Mouse (Mus musculus) CH12.LX (cell line): ENCODE data around the gene Msmb. TPM values are rescaled to one million over a fixed set of nuclear protein-coding genes. Genes with fewer than 3 reads are reported as not detected.
"Not testable (repeated sequence)": the region's sequence is repeated elsewhere in the genome, so short reads cannot be mapped to it uniquely, and the experiment has no call there.

Source experiments
- DNase-seq: peaks from one replicate; pipeline ENCODE4 v3.0.0-alpha.2; 2013; ENCODE audit errors: extremely low read depth
- H3K27ac ChIP-seq: 2 replicates; pipeline ENCODE4 v1.5.1; 2012; ENCODE audit warnings: low read depth, mild to moderate bottlenecking, control low read depth, moderate library complexity; ENCODE audit not compliant: insufficient read depth
- H3K27me3 ChIP-seq: replicated peaks from 2 replicates; pipeline ENCODE3; 2012; ENCODE audit warnings: inconsistent platforms
- H3K36me3 ChIP-seq, 2 experiments: replicated peaks in 1 of 2; 2 replicates each; pipeline versions ENCODE3 to v1.6.1; 2012; ENCODE audit warnings: inconsistent platforms in 1 of 2, low read length in 1 of 2, mild to moderate bottlenecking in 1 of 2, mixed read lengths in 1 of 2, moderate library complexity in 1 of 2; ENCODE audit not compliant: control insufficient read depth in 1 of 2, insufficient read depth in 1 of 2
- H3K4me1 ChIP-seq, 2 experiments: 2 replicates each; pipeline ENCODE4 v1.6.1; 2012; ENCODE audit warnings: inconsistent platforms in 1 of 2, moderate library complexity in 1 of 2; ENCODE audit not compliant: insufficient read depth in 2 of 2, control insufficient read depth in 1 of 2
- H3K4me2 ChIP-seq: 2 replicates; pipeline ENCODE4 v1.6.1; 2012; ENCODE audit warnings: low read depth, mild to moderate bottlenecking, control low read depth; ENCODE audit not compliant: poor library complexity, insufficient read depth, severe bottlenecking
- H3K4me3 ChIP-seq, 3 experiments: fragments of 150-350 bp in 1 of 3; sonication (generic) in 1 of 3; replicated peaks in 1 of 3; 2 replicates each; pipeline versions ENCODE3 to v1.5.1; 2011 to 2012; ENCODE audit warnings: low read depth in 2 of 3, low read length in 2 of 3, mild to moderate bottlenecking in 2 of 3, moderate library complexity in 2 of 3, control low read depth in 1 of 3, improper control_type of control experiment in 1 of 3, inconsistent platforms in 1 of 3, mixed read lengths in 1 of 3; ENCODE audit not compliant: poor library complexity in 1 of 3
- H3K79me2 ChIP-seq: replicated peaks from 2 replicates; pipeline ENCODE4 v1.6.1; 2012; ENCODE audit warnings: mild to moderate bottlenecking, moderate library complexity; ENCODE audit not compliant: control insufficient read depth, poor library complexity, insufficient read depth, severe bottlenecking; ENCODE audit errors: extremely low read depth
- H3K9ac ChIP-seq: 2 replicates; pipeline ENCODE4 v1.6.1; 2012; ENCODE audit warnings: low read depth, mild to moderate bottlenecking, control low read depth, moderate library complexity; ENCODE audit not compliant: insufficient read depth
- H3K9me3 ChIP-seq: replicated peaks from 2 replicates; pipeline ENCODE3; 2012; ENCODE audit warnings: low read length, inconsistent platforms, mixed read lengths
- BHLHE40 ChIP-seq: IDR thresholded peaks from 2 replicates; pipeline ENCODE4 v1.6.1; 2011; ENCODE audit warnings: mild to moderate bottlenecking, low read depth, low read length, improper control_type of control experiment
- CTCF ChIP-seq, 2 experiments: IDR thresholded peaks in 1 of 2; conservative IDR thresholded peaks in 1 of 2; 2 replicates each; pipeline ENCODE4 v1.5.1; 2011 to 2012; ENCODE audit warnings: low read depth in 2 of 2, low read length in 2 of 2, improper control_type of control experiment in 1 of 2, inconsistent platforms in 1 of 2, mild to moderate bottlenecking in 1 of 2, moderate library complexity in 1 of 2
- E2F4 ChIP-seq: IDR thresholded peaks from 2 replicates; pipeline ENCODE4 v1.6.1; 2011; ENCODE audit warnings: low read depth, low read length, improper control_type of control experiment; ENCODE audit not compliant: insufficient replicate concordance
- ELF1 ChIP-seq: IDR thresholded peaks from 2 replicates; pipeline ENCODE4 v1.6.1; 2014; ENCODE audit warnings: low read depth, mild to moderate bottlenecking, inconsistent platforms, low read length, improper control_type of control experiment
- IRF4 ChIP-seq: IDR thresholded peaks from 2 replicates; pipeline ENCODE4 v1.6.1; 2014; ENCODE audit warnings: low read depth, mild to moderate bottlenecking, inconsistent platforms, low read length, improper control_type of control experiment
- JUN ChIP-seq: IDR thresholded peaks from 2 replicates; pipeline ENCODE4 v1.6.1; 2011; ENCODE audit warnings: low read depth, mild to moderate bottlenecking, low read length, improper control_type of control experiment, moderate library complexity; ENCODE audit not compliant: insufficient read depth
- KAT2A ChIP-seq: IDR thresholded peaks from 2 replicates; pipeline ENCODE4 v1.6.1; 2012; ENCODE audit warnings: low read length, improper control_type of control experiment, inconsistent platforms; ENCODE audit not compliant: insufficient replicate concordance
- MAX ChIP-seq: IDR thresholded peaks from 2 replicates; pipeline ENCODE4 v1.6.1; 2011; ENCODE audit warnings: low read length, improper control_type of control experiment
- MAZ ChIP-seq: IDR thresholded peaks from 2 replicates; pipeline ENCODE4 v1.6.1; 2012; ENCODE audit warnings: low read depth, mild to moderate bottlenecking, inconsistent platforms, low read length, improper control_type of control experiment, moderate library complexity
- PAX5 ChIP-seq: IDR thresholded peaks from 2 replicates; pipeline ENCODE4 v1.6.1; 2012; ENCODE audit warnings: low read length, inconsistent platforms, mixed read lengths
- RAD21 ChIP-seq: IDR thresholded peaks from 2 replicates; pipeline ENCODE4 v1.6.1; 2011; ENCODE audit warnings: low read depth, mild to moderate bottlenecking, low read length, improper control_type of control experiment, moderate library complexity
- SMC3 ChIP-seq: IDR thresholded peaks from 2 replicates; pipeline ENCODE4 v1.6.1; 2011; ENCODE audit warnings: low read depth, low read length, improper control_type of control experiment
- TBP ChIP-seq: conservative IDR thresholded peaks from 2 replicates; pipeline ENCODE4 v1.6.1; 2011; ENCODE audit warnings: low read depth, low read length, improper control_type of control experiment
- TCF12 ChIP-seq: IDR thresholded peaks from 2 replicates; pipeline ENCODE4 v1.6.1; 2014; ENCODE audit warnings: low read depth, mild to moderate bottlenecking, inconsistent platforms, low read length, improper control_type of control experiment
- USF2 ChIP-seq: conservative IDR thresholded peaks from 2 replicates; pipeline ENCODE4 v1.6.1; 2011; ENCODE audit warnings: low read depth, low read length, improper control_type of control experiment
- ZNF384 ChIP-seq: IDR thresholded peaks from 2 replicates; pipeline ENCODE4 v1.6.1; 2012; ENCODE audit warnings: low read depth, low read length, improper control_type of control experiment, inconsistent platforms
- dilution Hi-C: fragments of 300-500 bp; cut with MboI; formaldehyde crosslinking; loops from 2 replicates; pipeline ENCODE4 v1.14.3; 2020; ENCODE audit warnings: low sequenced_read_pairs; ENCODE audit not compliant: extremely low pct_unique_long_range_greater_than_20kb, extremely low pct_ligation_motif_present
- in situ Hi-C: fragments of 300-500 bp; cut with MboI; formaldehyde crosslinking; loops from 3 replicates; pipeline ENCODE4 v1.14.3; 2019; ENCODE audit warnings: low sequenced_read_pairs, low pct_ligation_motif_present, low pct_unique_long_range_greater_than_20kb, mixed read lengths
- polyA plus RNA-seq: library from polyadenylated mRNA; unstranded; fragments of >175 nt; gene quantifications from 2 replicates; pipeline ENCODE4 v1.2.1, GENCODE M21; 2012; ENCODE audit warnings: low read depth; ENCODE audit not compliant: insufficient read length
- total RNA-seq, 2 experiments: library from RNA; depleted of rRNA; stranded (reverse); fragments of 300-350 nt in 1 of 2; fragments of >200 nt in 1 of 2; gene quantifications; 2 replicates each; pipeline ENCODE4 v1.2.3; 2012 to 2014

Msmb gene
- total and polyA plus RNA-seq, 3 experiments, result not detected

DNA sequence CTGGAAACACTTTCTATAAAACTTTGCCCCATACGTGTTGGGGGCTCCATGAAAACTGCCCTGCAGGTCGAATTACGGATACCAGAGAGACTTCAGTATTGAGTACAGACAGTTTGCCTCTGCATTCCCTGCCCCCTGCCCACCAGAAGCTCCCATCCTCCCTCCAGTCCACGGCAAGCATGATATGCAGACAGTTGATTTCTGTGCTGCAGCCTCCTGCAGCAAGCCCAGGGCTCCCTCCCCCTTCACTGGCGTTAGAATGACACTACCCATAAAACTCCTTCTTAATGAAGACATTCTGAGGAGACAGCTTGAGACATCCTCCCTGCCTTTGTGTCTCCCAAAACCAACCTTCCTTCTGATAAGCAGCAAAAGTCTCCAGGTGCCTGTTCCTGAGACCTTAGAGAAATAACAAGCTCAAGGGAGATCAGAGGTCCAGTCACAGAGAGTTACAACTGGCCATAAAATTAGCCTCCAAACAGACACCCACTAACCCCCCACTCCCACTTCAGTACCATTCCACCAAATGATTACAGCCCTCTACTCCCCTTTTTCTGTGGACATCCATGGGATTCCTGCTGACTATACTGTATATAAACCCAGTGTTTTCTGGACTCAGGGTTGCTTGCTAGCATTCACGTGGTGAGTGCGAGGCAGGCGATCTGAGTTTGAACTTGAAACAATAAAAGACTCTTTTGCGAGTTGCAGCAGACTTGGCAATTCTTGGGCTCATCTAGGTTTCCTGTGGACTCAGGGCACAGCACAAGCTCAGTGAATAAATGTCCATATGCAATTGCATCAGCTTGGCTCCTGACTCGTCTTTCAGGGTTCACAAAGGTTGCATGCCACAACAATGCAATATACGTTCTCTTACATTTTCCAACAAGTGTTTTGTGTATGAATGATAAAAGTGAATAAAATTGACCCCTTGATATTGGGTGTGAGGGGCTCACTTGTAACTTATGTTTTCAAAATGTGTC, 20.6 kb upstream of the Msmb start:
- Histone ChIP-seq H3K4me3 (no peak overlapping the region), H3K4me1 (peaks cover 0 to 7% of the 10 kb centered on the region in 2 experiments; a peak in 1 of 4 replicates), H3K9me3 (no peaks in the 10 kb centered on the region), H3K27ac (no peak overlapping the region), H3K36me3 (no peaks in the 10 kb centered on the region), H3K4me2 (no peak overlapping the region), H3K27me3 (no peaks in the 10 kb centered on the region), H3K9ac (no peak overlapping the region), H3K79me2 (no peaks in the 10 kb centered on the region)
- DNase-seq, result no peak
- dilution Hi-C loops, result no loop called here
- TF ChIP-seq JUN, result no peak
- TF ChIP-seq ELF1, result no peak
- TF ChIP-seq PAX5, result no peak
- TF ChIP-seq ZNF384, result no peak
- TF ChIP-seq, all 38 proteins: peak for 0
- in situ Hi-C loops, result no loop called here

DNA sequence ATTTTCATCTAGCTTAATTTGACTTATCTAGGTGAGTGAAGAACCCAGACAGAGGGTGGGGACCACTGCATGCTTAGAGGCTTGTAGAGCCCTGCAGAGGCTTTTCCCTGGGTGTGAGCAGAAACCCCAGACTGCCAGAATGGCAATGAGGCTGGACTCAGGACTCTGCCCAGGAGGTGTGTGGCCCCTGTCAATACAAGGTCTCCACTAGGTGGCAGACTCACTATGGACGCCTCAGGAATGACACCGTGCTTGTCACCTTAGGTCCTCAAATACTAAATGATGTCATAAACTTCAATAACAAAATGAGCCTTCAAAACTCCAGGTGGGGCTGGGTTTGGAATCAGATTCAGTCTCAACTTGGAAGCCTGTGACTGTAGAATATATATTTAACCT, 19.9 kb upstream of the Msmb start:
- Histone ChIP-seq H3K9ac (no peak overlapping the region), H3K9me3 (no peaks in the 10 kb centered on the region), H3K27ac (no peak overlapping the region), H3K4me2 (no peak overlapping the region), H3K36me3 (no peaks in the 10 kb centered on the region), H3K4me1 (peaks cover 0 to 7% of the 10 kb centered on the region in 2 experiments; a peak in 1 of 4 replicates), H3K27me3 (no peaks in the 10 kb centered on the region), H3K79me2 (no peaks in the 10 kb centered on the region), H3K4me3 (no peak overlapping the region)
- peak; percentile 59 to 78 for TF ChIP-seq CTCF (conservative IDR thresholded peaks at IDR 0.05 in 1 of 2, IDR thresholded peaks at IDR 0.05 in 1 of 2; ENCODE audit: low read depth in 2 of 2, low read length in 2 of 2)
- peak; percentile 68 for TF ChIP-seq SMC3
- no peak for TF ChIP-seq TCF12
- TF ChIP-seq E2F4, result no peak
- TF ChIP-seq RAD21, result peak; percentile 60
- TF ChIP-seq IRF4, result no peak
- dilution Hi-C loops (no loop called here), in situ Hi-C loops (no loop called here)
- DNase-seq, result peak; percentile 72

DNA sequence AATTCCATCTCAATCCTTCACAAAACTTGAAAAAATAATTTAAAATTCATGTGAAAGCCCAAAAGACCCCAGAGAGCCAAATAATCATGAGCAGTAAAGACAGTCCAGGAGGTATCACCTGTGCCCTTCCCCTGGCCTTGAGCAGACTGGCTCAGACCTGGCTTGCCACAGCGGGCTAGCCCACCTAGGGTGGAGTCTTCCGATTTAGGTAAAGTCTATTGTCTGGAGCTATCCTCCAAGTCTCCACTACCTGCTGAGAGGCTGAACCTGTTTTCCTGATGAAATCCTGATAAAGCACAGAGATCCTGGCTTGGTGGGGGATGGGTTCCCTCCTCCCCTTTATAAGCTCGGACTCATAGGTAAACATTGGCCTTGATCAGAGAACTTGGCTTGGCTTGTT, 17.6 kb upstream of the Msmb start:
- in situ Hi-C loops, result no loop called here
- TF ChIP-seq USF2 (no peak), KAT2A (no peak), BHLHE40 (no peak), PAX5 (no peak), E2F4 (no peak), SMC3 (no peak), JUN (no peak), MAZ (no peak), MAX (no peak), ELF1 (no peak), TBP (no peak)
- no peak for DNase-seq
- Histone ChIP-seq H3K27me3 (peaks cover 3% of the 10 kb centered on the region), H3K4me2 (no peak overlapping the region), H3K9me3 (no peaks in the 10 kb centered on the region), H3K4me1 (peaks cover 0 to 7% of the 10 kb centered on the region in 2 experiments; a peak in 1 of 4 replicates), H3K4me3 (no peak overlapping the region), H3K9ac (no peak overlapping the region), H3K27ac (no peak overlapping the region), H3K36me3 (no peaks in the 10 kb centered on the region), H3K79me2 (no peaks in the 10 kb centered on the region)
- dilution Hi-C loops, result no loop called here

DNA sequence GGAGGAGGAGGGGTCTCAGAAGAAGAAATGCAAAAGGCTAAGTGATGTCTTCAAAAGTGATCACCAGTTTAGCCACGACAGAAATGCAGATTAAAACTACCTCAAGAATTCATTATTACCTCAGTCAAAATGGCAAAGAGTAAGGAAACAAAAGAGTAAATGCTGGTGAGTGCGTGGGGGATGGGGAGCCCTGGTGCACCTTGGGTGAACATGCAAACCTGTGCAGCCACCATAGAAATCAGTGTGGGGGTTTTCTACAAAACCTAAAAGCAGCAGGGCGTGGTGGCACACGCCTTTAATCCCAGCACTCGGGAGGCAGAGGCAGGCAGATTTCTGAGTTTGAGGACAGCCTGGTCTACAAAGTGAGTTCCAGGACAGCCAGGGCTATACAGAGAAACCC, 16.6 kb upstream of the Msmb start:
- H3K4me3 ChIP-seq, H3K36me3 ChIP-seq, in situ Hi-C loops, H3K27me3 ChIP-seq, H3K4me1 ChIP-seq, H3K9me3 ChIP-seq, H3K9ac ChIP-seq, dilution Hi-C loops, H3K27ac ChIP-seq, H3K4me2 ChIP-seq, DNase-seq, H3K79me2 ChIP-seq: not testable (repeated sequence)
